Mouse (Mus musculus): Measurements from ENCODE around the gene Vps41. TPM values are rescaled to one million over a fixed set of nuclear protein-coding genes. Genes with fewer than 3 reads are reported as not detected.

Gene Vps41
- polyA plus RNA-seq, 1 experiment from 2014 or later: 120 TPM

GRCm38 (mm10) chr13:18809978-18810675 is 93.0 kb downstream of the Vps41 start:
- peaks cover 3% of the 10 kb centered on the region for H3K4me1 ChIP-seq (ENCODE audit: control insufficient read depth, insufficient read depth, low read depth, low read length)
- H3K27me3 ChIP-seq (replicated peaks; ENCODE audit: control insufficient read depth, insufficient read depth, low read length): no peaks in the 10 kb centered on the region
- H3K4me3 ChIP-seq (ENCODE audit: low read length): no peak overlapping the region
- H3K4me2 ChIP-seq (ENCODE audit: low read length): no peak overlapping the region
- H3K36me3 ChIP-seq (ENCODE audit: control insufficient read depth, insufficient read depth, low read length): peaks cover 9% of the 10 kb centered on the region
- 0 out of 2 replicates have a peak overlapping the region, but pooled peaks have one; percentile 43 for H3K9ac ChIP-seq (ENCODE audit: low read depth, low read length)
- 19% methylated on average over 11 of the region's 11 CpGs for WGBS
- H3K27ac ChIP-seq (ENCODE audit: low read depth, low read length): peak overlapping the region; percentile 16; the same call in 1 of the 2 replicates
- peak; percentile 92 for ATAC-seq
- no peaks in the 10 kb centered on the region for H3K9me3 ChIP-seq (ENCODE audit: control insufficient read depth, low read length)

- no peak overlapping the region for H3K4me3 ChIP-seq (ENCODE audit: low read length)
- no peaks in the 10 kb centered on the region for H3K27me3 ChIP-seq (replicated peaks; ENCODE audit: control insufficient read depth, insufficient read depth, low read length)
- H3K4me1 ChIP-seq (ENCODE audit: control insufficient read depth, insufficient read depth, low read depth, low read length): no peaks in the 10 kb centered on the region; the same call in 1 of the 2 replicates
- peak; percentile 77; the same call in 1 of the 2 replicates for ATAC-seq
- H3K9ac ChIP-seq (ENCODE audit: low read depth, low read length): no peak overlapping the region
- no peak overlapping the region; the same call in 1 of the 2 replicates for H3K27ac ChIP-seq (ENCODE audit: low read depth, low read length)
- no peaks in the 10 kb centered on the region for H3K36me3 ChIP-seq (ENCODE audit: control insufficient read depth, insufficient read depth, low read length)
- H3K9me3 ChIP-seq (ENCODE audit: control insufficient read depth, low read length): no peaks in the 10 kb centered on the region
- WGBS: 61% methylated on average over 10 of the region's 10 CpGs
- H3K4me2 ChIP-seq (ENCODE audit: low read length): no peak overlapping the region
These were observed 107.5 kb downstream of the Vps41 start for GRCm38 (mm10) chr13:18824420-18825123.

- 96% methylated on average over 10 of the region's 10 CpGs for WGBS
- Histone ChIP-seq H3K4me2 (ENCODE audit: low read length) (no peak overlapping the region), H3K36me3 (ENCODE audit: control insufficient read depth, insufficient read depth, low read length) (no peaks in the 10 kb centered on the region), H3K4me3 (ENCODE audit: low read length) (no peak overlapping the region), H3K4me1 (ENCODE audit: control insufficient read depth, insufficient read depth, low read depth, low read length) (no peaks in the 10 kb centered on the region; the same call in 1 of the 2 replicates), H3K27ac (ENCODE audit: low read depth, low read length) (no peak overlapping the region), H3K9ac (ENCODE audit: low read depth, low read length) (no peak overlapping the region), H3K9me3 (ENCODE audit: control insufficient read depth, low read length) (no peaks in the 10 kb centered on the region), H3K27me3 (replicated peaks; ENCODE audit: control insufficient read depth, insufficient read depth, low read length) (no peaks in the 10 kb centered on the region)
- no peak for ATAC-seq
These were observed 109.9 kb downstream of the Vps41 start for GRCm38 (mm10) chr13:18827029-18827428.

- Histone ChIP-seq H3K4me1 (ENCODE audit: control insufficient read depth, insufficient read depth, low read depth, low read length) (no peaks in the 10 kb centered on the region), H3K27me3 (replicated peaks; ENCODE audit: control insufficient read depth, insufficient read depth, low read length) (no peaks in the 10 kb centered on the region), H3K4me3 (ENCODE audit: low read length) (no peak overlapping the region), H3K27ac (ENCODE audit: low read depth, low read length) (no peak overlapping the region), H3K36me3 (ENCODE audit: control insufficient read depth, insufficient read depth, low read length) (no peaks in the 10 kb centered on the region), H3K4me2 (ENCODE audit: low read length) (no peak overlapping the region), H3K9ac (ENCODE audit: low read depth, low read length) (no peak overlapping the region), H3K9me3 (ENCODE audit: control insufficient read depth, low read length) (no peaks in the 10 kb centered on the region)
- WGBS: 83% methylated on average over 3 of the region's 3 CpGs
- ATAC-seq: no peak
These were observed 113.4 kb downstream of the Vps41 start for GRCm38 (mm10) chr13:18830486-18830885.

GRCm38 (mm10) chr13:18839231-18839630 is 122.1 kb downstream of the Vps41 start:
- Histone ChIP-seq H3K27ac (ENCODE audit: low read depth, low read length) (no peak overlapping the region), H3K9ac (ENCODE audit: low read depth, low read length) (no peak overlapping the region), H3K4me3 (ENCODE audit: low read length) (no peak overlapping the region), H3K4me2 (ENCODE audit: low read length) (no peak overlapping the region), H3K36me3 (ENCODE audit: control insufficient read depth, insufficient read depth, low read length) (no peaks in the 10 kb centered on the region), H3K9me3 (ENCODE audit: control insufficient read depth, low read length) (no peaks in the 10 kb centered on the region), H3K4me1 (ENCODE audit: control insufficient read depth, insufficient read depth, low read depth, low read length) (no peaks in the 10 kb centered on the region), H3K27me3 (replicated peaks; ENCODE audit: control insufficient read depth, insufficient read depth, low read length) (no peaks in the 10 kb centered on the region)
- WGBS: 91% methylated on average over 4 of the region's 4 CpGs
- ATAC-seq: no peak

- no peak overlapping the region for H3K4me2 ChIP-seq (ENCODE audit: low read length)
- no peaks in the 10 kb centered on the region for H3K4me1 ChIP-seq (ENCODE audit: control insufficient read depth, insufficient read depth, low read depth, low read length)
- WGBS: 52% methylated on average over 4 of the region's 4 CpGs
- no peaks in the 10 kb centered on the region for H3K9me3 ChIP-seq (ENCODE audit: control insufficient read depth, low read length)
- no peaks in the 10 kb centered on the region for H3K36me3 ChIP-seq (ENCODE audit: control insufficient read depth, insufficient read depth, low read length)
- H3K4me3 ChIP-seq (ENCODE audit: low read length): no peak overlapping the region
- no peak overlapping the region for H3K9ac ChIP-seq (ENCODE audit: low read depth, low read length)
- H3K27ac ChIP-seq (ENCODE audit: low read depth, low read length): no peak overlapping the region
- no peak for ATAC-seq
- no peaks in the 10 kb centered on the region for H3K27me3 ChIP-seq (replicated peaks; ENCODE audit: control insufficient read depth, insufficient read depth, low read length)
These were observed 123.3 kb downstream of the Vps41 start for GRCm38 (mm10) chr13:18840366-18840765.

GRCm38 (mm10) chr13:18841019-18841418 is 123.9 kb downstream of the Vps41 start:
- H3K27me3 ChIP-seq (replicated peaks; ENCODE audit: control insufficient read depth, insufficient read depth, low read length): no peaks in the 10 kb centered on the region
- no peak overlapping the region for H3K9ac ChIP-seq (ENCODE audit: low read depth, low read length)
- ATAC-seq: no peak
- H3K9me3 ChIP-seq (ENCODE audit: control insufficient read depth, low read length): no peaks in the 10 kb centered on the region
- no peak overlapping the region for H3K4me2 ChIP-seq (ENCODE audit: low read length)
- H3K36me3 ChIP-seq (ENCODE audit: control insufficient read depth, insufficient read depth, low read length): no peaks in the 10 kb centered on the region; the same call in 1 of the 2 replicates
- H3K4me1 ChIP-seq (ENCODE audit: control insufficient read depth, insufficient read depth, low read depth, low read length): no peaks in the 10 kb centered on the region
- 57% methylated on average over 2 of the region's 2 CpGs for WGBS
- H3K4me3 ChIP-seq (ENCODE audit: low read length): no peak overlapping the region
- H3K27ac ChIP-seq (ENCODE audit: low read depth, low read length): no peak overlapping the region

- H3K27ac ChIP-seq (ENCODE audit: low read depth, low read length): no peak overlapping the region
- WGBS: 91% methylated on average over 6 of the region's 6 CpGs
- H3K9me3 ChIP-seq (ENCODE audit: control insufficient read depth, low read length): no peaks in the 10 kb centered on the region
These were observed 124.7 kb downstream of the Vps41 start for GRCm38 (mm10) chr13:18841752-18842282.

GRCm38 (mm10) chr13:18842556-18842955 is 125.5 kb downstream of the Vps41 start:
- Histone ChIP-seq H3K27me3 (replicated peaks; ENCODE audit: control insufficient read depth, insufficient read depth, low read length) (no peaks in the 10 kb centered on the region), H3K4me2 (ENCODE audit: low read length) (no peak overlapping the region), H3K9ac (ENCODE audit: low read depth, low read length) (no peak overlapping the region), H3K9me3 (ENCODE audit: control insufficient read depth, low read length) (no peaks in the 10 kb centered on the region), H3K36me3 (ENCODE audit: control insufficient read depth, insufficient read depth, low read length) (peaks cover 3% of the 10 kb centered on the region), H3K4me3 (ENCODE audit: low read length) (no peak overlapping the region), H3K4me1 (ENCODE audit: control insufficient read depth, insufficient read depth, low read depth, low read length) (no peaks in the 10 kb centered on the region), H3K27ac (ENCODE audit: low read depth, low read length) (no peak overlapping the region)
- ATAC-seq: no peak
- WGBS: 88% methylated on average over 4 of the region's 4 CpGs

More at GRCm38 (mm10) chr13:18841752-18842282, 124.7 kb downstream of the Vps41 start:
- Histone ChIP-seq H3K4me1 (ENCODE audit: control insufficient read depth, insufficient read depth, low read depth, low read length) (no peaks in the 10 kb centered on the region), H3K4me3 (ENCODE audit: low read length) (no peak overlapping the region), H3K36me3 (ENCODE audit: control insufficient read depth, insufficient read depth, low read length) (peaks cover 3% of the 10 kb centered on the region), H3K9ac (ENCODE audit: low read depth, low read length) (no peak overlapping the region), H3K4me2 (ENCODE audit: low read length) (no peak overlapping the region), H3K27me3 (replicated peaks; ENCODE audit: control insufficient read depth, insufficient read depth, low read length) (no peaks in the 10 kb centered on the region)
- no peak for ATAC-seq

Data from hindbrain, embryonic 16.5 days (tissue).